Mouse (Mus musculus) heart, adult 2 months (tissue): Measurements from ENCODE around the gene Ccdc162. TPM values are rescaled to one million over a fixed set of nuclear protein-coding genes. Genes with fewer than 3 reads are reported as not detected.
A peak's percentile ranks its signal among the peaks of the same experiment; 100 is the strongest.

Experiments used
- DNase-seq, 2 experiments: peaks; one replicate each; pipeline ENCODE4 v3.0.0; 2021
- H3K27ac ChIP-seq: fragments of 200-600 bp; 2 replicates; pipeline ENCODE4 v1.8.1; 2022
- H3K27me3 ChIP-seq: fragments of 200-500 bp; 2 replicates; pipeline ENCODE4 v1.6.1; 2012; ENCODE audit warnings: mild to moderate bottlenecking, low read length, inconsistent platforms, mixed read lengths; ENCODE audit not compliant: control insufficient read depth, insufficient read depth
- H3K36me3 ChIP-seq: fragments of 200-500 bp; 2 replicates; pipeline ENCODE4 v1.6.1; 2012; ENCODE audit warnings: low read length, inconsistent platforms; ENCODE audit not compliant: control insufficient read depth, insufficient read depth
- H3K4me1 ChIP-seq: fragments of 200-500 bp; 2 replicates; pipeline ENCODE4 v1.6.1; 2011; ENCODE audit warnings: low read length; ENCODE audit not compliant: control insufficient read depth, insufficient read depth
- H3K4me3 ChIP-seq: fragments of 200-600 bp; 2 replicates; pipeline ENCODE4 v1.8.1; 2022
- H3K79me2 ChIP-seq: fragments of 200-500 bp; replicated peaks from 2 replicates; pipeline ENCODE4 v1.6.1; 2012; ENCODE audit warnings: mild to moderate bottlenecking, inconsistent platforms, low read length, moderate library complexity, mixed read lengths; ENCODE audit not compliant: control insufficient read depth, insufficient read depth
- H3K9ac ChIP-seq: fragments of 200-500 bp; 2 replicates; pipeline ENCODE4 v1.6.1; 2012; ENCODE audit warnings: low read depth, mild to moderate bottlenecking, control low read depth, inconsistent platforms, low read length, mixed read lengths
- CTCF ChIP-seq: fragments of 200-600 bp; IDR thresholded peaks from 2 replicates; pipeline ENCODE4 v1.8.1; 2022; ENCODE audit warnings: antibody characterized with exemption, mild to moderate bottlenecking, moderate library complexity
- EP300 ChIP-seq: fragments of 200-500 bp; IDR thresholded peaks from 2 replicates; pipeline ENCODE4 v1.6.1; 2011; ENCODE audit warnings: low read depth, low read length, control low read depth; ENCODE audit not compliant: insufficient read depth
- POLR2A ChIP-seq: fragments of 200-500 bp; IDR thresholded peaks from 2 replicates; pipeline ENCODE4 v1.6.1; 2011; ENCODE audit warnings: mild to moderate bottlenecking, low read depth, low read length, control low read depth; ENCODE audit not compliant: insufficient read depth
- WGBS: fragments of 180-500 bp; shearing (Covaris S2); methylation state at CpG from one replicate; pipeline ENCODE4 v1.1.7; 2018; 5-methylcytosine and 5-hydroxymethylcytosine counted together
- intact Hi-C: fragments of 180-260 bp; cut with DNase I; formaldehyde crosslinking; loops from one replicate; pipeline ENCODE4 v1.15.1; 2025
- polyA plus RNA-seq: library from polyadenylated mRNA; depleted of rRNA; stranded (reverse); fragments of >200 nt; gene quantifications from 2 replicates; pipeline ENCODE4 v1.2.3, GENCODE M21; 2012
- total RNA-seq, 2 experiments: library from RNA; stranded (reverse); gene quantifications; 2 replicates each; pipeline ENCODE4 v1.2.3; 2021

The Ccdc162 gene
- total and polyA plus RNA-seq, 3 experiments = 0.11 to 0.49 TPM; not detected in 1

DNA sequence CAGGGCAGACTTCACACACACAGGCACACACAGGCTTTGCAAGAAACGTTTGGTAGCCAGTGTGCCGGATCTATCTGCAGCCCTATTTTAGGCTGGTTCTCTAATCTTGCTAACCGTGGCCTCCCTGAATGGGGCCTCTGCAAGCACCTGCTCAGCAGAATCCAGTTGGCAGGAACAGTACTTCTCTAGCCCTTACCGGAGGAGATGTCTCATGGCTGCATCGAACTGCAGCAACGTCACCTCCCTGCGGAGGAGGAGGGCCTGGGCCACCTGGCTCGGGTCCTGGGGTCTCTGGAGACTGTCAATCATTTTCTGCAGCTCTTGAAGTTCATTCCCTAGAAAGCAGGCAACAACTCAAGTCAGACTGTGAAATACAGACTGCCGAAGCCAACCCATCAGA, 118.2 kb downstream of the Ccdc162 start:
- H3K27ac ChIP-seq = no peak overlapping the region
- intact Hi-C loops = loop anchor here (5.0 kb wide), 1 partner anchor 76 kb away; no protein-coding TSS in a partner anchor
- H3K9ac ChIP-seq = no peak overlapping the region
- H3K4me3 ChIP-seq = no peak overlapping the region
- H3K4me1 ChIP-seq = no peaks in the 10 kb centered on the region
- TF ChIP-seq CTCF = no peak
- no peaks in the 10 kb centered on the region for H3K27me3 ChIP-seq
- peak; percentile 30 to 50 for DNase-seq
- no peaks in the 10 kb centered on the region for H3K79me2 ChIP-seq
- WGBS = 33% methylated on average over 9 of the region's 9 CpGs
- no peaks in the 10 kb centered on the region for H3K36me3 ChIP-seq

DNA sequence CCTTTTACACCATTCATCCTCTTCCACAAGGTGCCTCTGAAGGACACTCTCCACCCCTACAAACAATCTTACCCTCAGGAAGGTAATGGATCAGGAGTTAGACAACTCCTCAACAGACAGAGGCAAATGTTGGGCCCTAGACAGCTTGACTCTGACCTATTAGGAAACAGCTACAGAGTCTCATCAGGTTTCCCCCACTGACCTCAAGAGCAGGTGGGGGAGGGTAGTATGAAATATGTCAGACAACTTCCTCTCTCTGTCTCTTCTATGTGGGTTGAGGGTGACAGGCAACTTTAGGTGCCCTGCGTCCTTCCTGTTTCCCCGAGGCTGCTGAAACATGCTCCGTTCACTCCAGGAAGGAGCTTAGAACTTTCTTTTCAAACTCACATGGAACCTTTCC, 120.9 kb downstream of the Ccdc162 start:
- H3K9ac ChIP-seq = no peak overlapping the region
- no peaks in the 10 kb centered on the region for H3K36me3 ChIP-seq
- intact Hi-C loops = loop anchor here (5.0 kb wide), 1 partner anchor 73 kb away; no protein-coding TSS in a partner anchor
- no peaks in the 10 kb centered on the region for H3K27me3 ChIP-seq
- WGBS = 40% methylated on average over 3 of the region's 3 CpGs
- TF ChIP-seq EP300 (no peak), POLR2A (no peak), CTCF (no peak)
- peak in 1 of 2 experiments; percentile 26 for DNase-seq
- H3K27ac ChIP-seq = no peak overlapping the region
- H3K4me3 ChIP-seq = no peak overlapping the region
- H3K79me2 ChIP-seq = no peaks in the 10 kb centered on the region
- no peaks in the 10 kb centered on the region for H3K4me1 ChIP-seq

DNA sequence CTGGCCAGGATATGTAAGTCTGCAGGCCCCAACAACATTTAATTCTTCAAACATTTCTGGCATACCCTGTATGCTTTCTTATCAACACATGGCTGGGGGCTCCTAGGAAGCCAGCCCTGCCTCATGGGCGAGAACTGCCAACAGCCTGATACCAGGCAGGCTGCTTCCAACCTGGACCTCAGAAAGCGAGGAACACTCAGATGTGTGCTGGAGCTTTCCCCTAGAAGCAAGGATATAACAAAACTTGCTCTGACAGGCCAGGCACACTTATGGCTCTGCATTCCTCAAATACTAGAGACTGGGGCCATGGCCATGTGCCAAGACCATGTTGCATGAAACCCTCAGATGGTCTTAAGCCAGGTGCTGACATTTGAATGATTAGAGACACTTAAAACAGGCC, 121.5 kb downstream of the Ccdc162 start:
- Histone ChIP-seq H3K79me2 (no peaks in the 10 kb centered on the region), H3K4me3 (no peak overlapping the region), H3K9ac (no peak overlapping the region), H3K4me1 (no peaks in the 10 kb centered on the region), H3K27me3 (no peaks in the 10 kb centered on the region), H3K36me3 (no peaks in the 10 kb centered on the region), H3K27ac (no peak overlapping the region)
- peak in 1 of 2 experiments; percentile 20 for DNase-seq
- intact Hi-C loops = loop anchor here (5.0 kb wide), 1 partner anchor 73 kb away; no protein-coding TSS in a partner anchor
- 33% methylated on average over 2 of the region's 2 CpGs for WGBS
- TF ChIP-seq EP300 (no peak), CTCF (no peak), POLR2A (no peak)

DNA sequence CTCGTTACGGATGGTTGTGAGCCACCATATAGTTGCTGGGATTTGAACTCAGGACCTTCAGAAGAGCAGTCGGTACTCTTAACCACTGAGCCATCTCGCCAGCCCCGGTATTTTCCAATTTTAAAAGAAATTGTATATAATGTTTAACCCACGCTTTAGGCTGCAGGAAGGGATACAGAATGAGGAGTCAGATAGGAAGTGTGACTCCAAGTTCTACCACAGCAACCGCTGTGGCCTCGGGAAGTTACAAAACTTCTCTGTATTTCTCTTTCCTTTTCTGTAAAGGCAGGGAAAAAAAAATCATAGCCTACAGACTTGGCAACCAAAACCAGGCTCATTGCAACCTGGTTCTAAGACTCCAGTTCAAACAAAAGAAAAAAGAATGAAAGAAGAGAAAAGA, 122.0 kb downstream of the Ccdc162 start:
- intact Hi-C loops = no loop called here
- no peak for DNase-seq
- Histone ChIP-seq H3K79me2 (no peaks in the 10 kb centered on the region), H3K9ac (no peak overlapping the region), H3K4me3 (no peak overlapping the region), H3K27me3 (no peaks in the 10 kb centered on the region), H3K27ac (no peak overlapping the region), H3K4me1 (no peaks in the 10 kb centered on the region), H3K36me3 (no peaks in the 10 kb centered on the region)
- TF ChIP-seq CTCF (no peak), POLR2A (no peak), EP300 (no peak)
- WGBS = 66% methylated on average over 8 of the region's 8 CpGs

DNA sequence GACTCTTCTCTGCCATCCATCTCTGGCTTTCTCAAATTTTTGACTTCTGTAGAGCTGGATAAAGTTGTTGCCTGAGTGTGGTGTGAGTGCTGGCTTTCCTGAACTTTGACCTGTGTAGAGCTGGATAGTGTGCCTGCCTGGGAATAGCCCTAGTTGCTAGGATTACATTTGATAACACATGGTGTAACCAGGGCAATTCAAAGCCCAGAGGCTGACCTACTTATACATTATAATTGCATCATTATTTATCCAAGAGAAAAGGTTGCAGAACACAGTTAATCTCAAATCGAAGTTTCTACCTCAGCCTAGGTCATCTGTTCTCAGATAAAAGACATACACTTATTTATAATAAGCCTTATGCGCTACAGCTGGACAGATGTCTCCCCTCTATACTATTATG, 127.8 kb downstream of the Ccdc162 start:
- no peak overlapping the region for H3K27ac ChIP-seq
- no peaks in the 10 kb centered on the region for H3K79me2 ChIP-seq
- 83% methylated on average over 2 of the region's 2 CpGs for WGBS
- H3K4me1 ChIP-seq = no peaks in the 10 kb centered on the region
- no peak overlapping the region for H3K9ac ChIP-seq
- H3K4me3 ChIP-seq = no peak overlapping the region
- no peaks in the 10 kb centered on the region for H3K36me3 ChIP-seq
- intact Hi-C loops = no loop called here
- DNase-seq = no peak
- no peaks in the 10 kb centered on the region for H3K27me3 ChIP-seq
- no peak for TF ChIP-seq CTCF
- no peak for TF ChIP-seq EP300
- TF ChIP-seq POLR2A = no peak

DNA sequence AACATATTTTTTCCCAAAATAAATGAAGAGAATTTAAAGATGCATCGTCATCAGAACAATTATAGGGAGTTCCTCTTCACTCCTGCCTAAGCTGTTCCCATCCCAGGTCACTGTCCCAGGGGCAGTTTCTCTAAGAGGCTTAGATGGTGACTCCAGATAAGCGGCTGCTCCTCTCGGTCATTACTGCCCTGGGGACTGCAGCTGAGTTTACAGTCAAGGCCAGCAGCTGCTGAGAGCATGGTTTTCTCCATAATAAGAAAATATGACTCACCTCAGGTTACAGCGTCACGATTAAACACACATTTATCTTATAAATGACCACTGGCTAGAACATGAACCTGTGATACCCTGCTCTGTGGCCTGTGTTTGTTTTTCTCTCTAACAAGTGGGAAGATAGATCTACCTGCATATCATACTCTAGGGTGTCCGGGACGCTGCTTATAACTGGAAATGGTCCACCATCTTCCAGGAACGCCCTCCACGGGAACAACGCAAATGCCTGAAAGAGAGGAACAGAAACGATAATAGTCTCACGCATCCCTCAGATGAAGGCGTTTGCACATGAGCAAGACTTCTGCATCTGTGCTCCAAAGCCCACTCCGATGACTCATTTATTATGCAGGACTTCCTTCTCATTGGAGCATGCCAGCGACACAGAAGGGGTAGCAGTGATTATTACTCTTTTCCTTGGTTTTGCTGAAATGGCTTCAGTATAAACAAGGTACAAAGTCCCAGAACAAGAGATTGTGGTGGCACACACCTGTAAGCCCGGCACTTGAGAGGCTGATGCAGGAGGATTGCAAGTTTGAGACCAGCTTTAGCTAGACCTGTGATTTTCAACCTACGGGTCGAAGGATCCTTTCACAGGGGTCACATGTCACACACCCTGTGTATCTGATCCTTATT, 129.2 kb downstream of the Ccdc162 start:
- TF ChIP-seq POLR2A (no peak), CTCF (no peak), EP300 (no peak)
- intact Hi-C loops = no loop called here
- Histone ChIP-seq H3K4me1 (no peaks in the 10 kb centered on the region), H3K36me3 (no peaks in the 10 kb centered on the region), H3K9ac (no peak overlapping the region), H3K79me2 (no peaks in the 10 kb centered on the region), H3K27me3 (no peaks in the 10 kb centered on the region), H3K4me3 (no peak overlapping the region), H3K27ac (no peak overlapping the region)
- WGBS = 75% methylated on average over 18 of the region's 18 CpGs
- no peak for DNase-seq
